Mouse (Mus musculus): ENCODE data around the gene S100a8. TPM values are rescaled to one million over a fixed set of nuclear protein-coding genes. Genes with fewer than 3 reads are reported as not detected.

The S100a8 gene
- polyA plus RNA-seq, 1 experiment from 2014 or later = 1.8 TPM

DNA sequence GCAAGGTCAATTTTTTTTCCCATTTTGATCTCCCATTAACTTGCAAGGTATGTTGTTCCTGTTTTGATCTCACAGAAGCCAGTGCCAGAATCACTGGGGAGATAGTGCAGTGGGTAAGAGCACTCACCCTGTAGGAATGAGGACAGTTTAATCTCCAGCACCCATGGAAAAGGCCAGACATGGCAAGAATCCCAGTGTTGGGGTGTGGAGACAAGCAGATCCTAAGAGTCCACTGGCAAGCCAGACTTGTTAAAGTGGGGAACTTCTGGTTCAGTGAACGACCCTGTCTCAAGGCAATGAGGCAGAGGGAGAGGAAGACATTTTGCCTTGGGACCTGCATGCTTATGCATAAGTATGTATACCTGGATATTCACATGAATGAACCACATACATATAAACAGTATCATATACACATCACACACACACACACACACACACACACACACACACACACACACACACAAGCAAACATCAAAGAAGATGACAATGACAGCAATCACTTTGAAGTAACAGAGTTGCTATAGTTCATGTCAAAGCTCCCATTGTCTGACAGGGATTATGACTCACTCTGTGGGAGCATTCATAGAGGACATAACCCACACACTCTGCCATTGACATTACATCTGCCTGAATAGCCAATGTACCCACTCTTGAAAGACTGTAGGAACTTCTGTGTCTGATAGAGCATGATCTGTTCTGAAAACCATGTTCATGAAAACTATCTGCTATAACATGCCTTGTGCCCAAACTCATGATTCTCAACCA lies 30.1 kb upstream of the S100a8 start:
- Histone ChIP-seq H3K4me3 (ENCODE audit: low read depth, low read length) (no peak overlapping the region), H3K4me2 (ENCODE audit: low read depth, low read length) (no peak overlapping the region), H3K4me1 (ENCODE audit: control insufficient read depth, insufficient read depth, low read length) (no peaks in the 10 kb centered on the region), H3K36me3 (ENCODE audit: control insufficient read depth, insufficient read depth, low read length) (no peaks in the 10 kb centered on the region), H3K27me3 (ENCODE audit: control insufficient read depth, insufficient read depth, low read length) (no peaks in the 10 kb centered on the region), H3K27ac (ENCODE audit: low read depth, low read length) (no peak overlapping the region), H3K9ac (replicated peaks; ENCODE audit: low read depth, low read length) (no peak overlapping the region), H3K9me3 (ENCODE audit: control insufficient read depth, low read length) (no peaks in the 10 kb centered on the region)
- ATAC-seq (ENCODE audit: low read depth) = no peak
- 88% methylated on average over 1 of the region's 1 CpGs for WGBS

DNA sequence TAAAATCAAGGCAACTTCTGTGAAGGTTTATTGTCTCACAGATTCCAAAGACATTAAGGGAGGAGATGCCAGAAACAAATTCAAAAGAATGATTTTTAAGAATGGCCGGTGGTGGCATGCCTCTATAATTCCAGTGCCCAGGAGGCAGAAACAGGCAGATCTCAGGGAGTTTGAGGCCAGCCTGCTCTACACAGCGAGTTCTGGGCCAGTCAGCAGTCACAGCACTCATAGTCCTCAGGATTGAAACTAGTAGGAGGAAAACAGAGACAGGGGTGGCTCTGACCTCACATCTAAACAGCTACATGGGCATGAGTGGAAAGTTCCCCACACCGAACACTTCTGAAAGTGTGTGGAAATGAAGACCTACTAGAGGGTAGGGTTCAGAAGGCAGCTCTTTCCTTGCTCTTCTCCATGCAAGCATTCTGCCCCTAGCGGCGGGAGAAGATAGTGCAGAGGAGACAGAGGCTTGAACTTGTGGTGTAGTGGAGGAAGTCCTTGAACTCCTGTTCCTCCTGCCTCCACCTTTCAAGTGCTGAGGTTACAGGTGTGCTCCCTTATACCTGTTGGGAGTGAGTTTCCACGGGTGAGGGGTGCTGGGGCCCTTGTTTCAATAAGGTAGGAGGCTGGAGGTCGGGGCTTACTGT lies 29.1 kb upstream of the S100a8 start:
- H3K36me3 ChIP-seq (ENCODE audit: control insufficient read depth, insufficient read depth, low read length) = no peaks in the 10 kb centered on the region
- no peak overlapping the region for H3K27ac ChIP-seq (ENCODE audit: low read depth, low read length)
- H3K27me3 ChIP-seq (ENCODE audit: control insufficient read depth, insufficient read depth, low read length) = no peaks in the 10 kb centered on the region
- H3K4me1 ChIP-seq (ENCODE audit: control insufficient read depth, insufficient read depth, low read length) = no peaks in the 10 kb centered on the region
- H3K9ac ChIP-seq (replicated peaks; ENCODE audit: low read depth, low read length) = no peak overlapping the region
- no peak overlapping the region for H3K4me2 ChIP-seq (ENCODE audit: low read depth, low read length)
- H3K9me3 ChIP-seq (ENCODE audit: control insufficient read depth, low read length) = no peaks in the 10 kb centered on the region
- ATAC-seq (ENCODE audit: low read depth) = no peak
- no peak overlapping the region for H3K4me3 ChIP-seq (ENCODE audit: low read depth, low read length)
- WGBS = 55% methylated on average over 7 of the region's 7 CpGs

DNA sequence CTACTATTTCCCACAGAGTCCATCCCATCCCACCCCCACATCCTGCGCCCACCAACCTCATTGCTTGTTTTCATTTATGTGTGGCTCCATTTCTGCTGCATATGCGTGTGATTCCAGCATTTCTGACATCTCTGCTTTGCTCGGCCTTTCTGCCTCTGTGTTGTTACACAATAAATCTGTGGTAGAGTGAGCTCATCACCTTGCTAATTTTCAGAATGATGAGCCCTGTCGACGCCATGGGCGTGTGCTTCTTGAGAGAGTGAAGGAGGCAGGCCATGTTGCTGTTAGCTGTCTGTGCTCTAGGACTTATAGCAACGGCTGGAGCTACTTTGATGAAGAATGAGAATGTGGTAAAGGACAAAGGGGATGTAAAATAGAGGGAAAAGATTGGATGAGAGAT lies 27.8 kb upstream of the S100a8 start:
- Histone ChIP-seq H3K27me3 (ENCODE audit: control insufficient read depth, insufficient read depth, low read length) (no peaks in the 10 kb centered on the region), H3K9me3 (ENCODE audit: control insufficient read depth, low read length) (no peaks in the 10 kb centered on the region), H3K4me1 (ENCODE audit: control insufficient read depth, insufficient read depth, low read length) (no peaks in the 10 kb centered on the region), H3K36me3 (ENCODE audit: control insufficient read depth, insufficient read depth, low read length) (no peaks in the 10 kb centered on the region), H3K4me3 (ENCODE audit: low read depth, low read length) (no peak overlapping the region), H3K9ac (replicated peaks; ENCODE audit: low read depth, low read length) (no peak overlapping the region), H3K27ac (ENCODE audit: low read depth, low read length) (no peak overlapping the region), H3K4me2 (ENCODE audit: low read depth, low read length) (no peak overlapping the region)
- no peak for ATAC-seq (ENCODE audit: low read depth)
- WGBS = 82% methylated on average over 7 of the region's 7 CpGs

DNA sequence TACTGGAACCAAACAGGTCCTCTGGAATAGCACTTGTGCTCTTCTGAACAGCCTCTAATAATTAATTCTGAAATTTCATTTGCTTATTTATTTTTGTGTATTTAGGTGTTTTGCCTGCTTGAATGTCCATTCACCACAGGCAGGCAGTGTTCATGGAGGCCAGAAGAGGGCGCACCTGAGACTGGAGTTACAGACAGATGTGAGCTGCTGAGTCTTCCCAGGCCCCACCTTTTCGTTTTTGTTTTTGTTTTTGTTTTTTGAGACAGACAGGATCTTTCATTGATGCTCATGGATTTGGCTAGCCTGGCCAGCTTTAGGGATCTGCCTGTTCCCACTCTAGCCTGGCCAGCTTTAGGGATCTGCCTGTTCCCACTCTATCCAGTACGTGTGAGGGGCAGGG lies 24.6 kb upstream of the S100a8 start:
- ATAC-seq (ENCODE audit: low read depth) = no peak
- no peaks in the 10 kb centered on the region for H3K36me3 ChIP-seq (ENCODE audit: control insufficient read depth, insufficient read depth, low read length)
- no peaks in the 10 kb centered on the region for H3K27me3 ChIP-seq (ENCODE audit: control insufficient read depth, insufficient read depth, low read length)
- WGBS = 48% methylated on average over 3 of the region's 3 CpGs
- no peaks in the 10 kb centered on the region for H3K4me1 ChIP-seq (ENCODE audit: control insufficient read depth, insufficient read depth, low read length)
- no peak overlapping the region for H3K4me2 ChIP-seq (ENCODE audit: low read depth, low read length)
- no peak overlapping the region for H3K27ac ChIP-seq (ENCODE audit: low read depth, low read length)
- H3K4me3 ChIP-seq (ENCODE audit: low read depth, low read length) = no peak overlapping the region
- no peak overlapping the region for H3K9ac ChIP-seq (replicated peaks; ENCODE audit: low read depth, low read length)
- H3K9me3 ChIP-seq (ENCODE audit: control insufficient read depth, low read length) = no peaks in the 10 kb centered on the region

DNA sequence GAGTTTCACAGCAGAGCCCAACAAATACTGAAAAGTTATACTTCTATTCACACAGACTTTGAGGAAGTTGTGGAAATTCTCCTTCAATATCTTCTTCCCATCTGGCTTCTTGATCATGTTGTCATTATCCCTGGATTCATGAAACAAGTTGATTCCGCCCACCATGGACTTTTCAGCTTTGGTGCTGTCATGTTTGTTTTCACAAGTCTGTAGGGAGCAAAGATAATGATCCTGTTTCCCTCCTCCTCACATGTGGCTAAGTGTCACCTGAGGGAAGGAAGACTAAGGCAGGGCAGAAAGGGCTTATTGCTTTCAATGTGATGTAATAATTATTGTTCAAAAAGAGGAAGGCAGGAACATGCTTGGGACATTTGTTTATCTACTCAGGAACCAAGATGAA lies 21.5 kb upstream of the S100a8 start:
- Histone ChIP-seq H3K27ac (ENCODE audit: low read depth, low read length) (no peak overlapping the region), H3K4me1 (ENCODE audit: control insufficient read depth, insufficient read depth, low read length) (no peaks in the 10 kb centered on the region), H3K4me2 (ENCODE audit: low read depth, low read length) (no peak overlapping the region), H3K36me3 (ENCODE audit: control insufficient read depth, insufficient read depth, low read length) (no peaks in the 10 kb centered on the region), H3K4me3 (ENCODE audit: low read depth, low read length) (no peak overlapping the region), H3K27me3 (ENCODE audit: control insufficient read depth, insufficient read depth, low read length) (no peaks in the 10 kb centered on the region), H3K9me3 (ENCODE audit: control insufficient read depth, low read length) (no peaks in the 10 kb centered on the region), H3K9ac (replicated peaks; ENCODE audit: low read depth, low read length) (no peak overlapping the region)
- 90% methylated on average over 1 of the region's 1 CpGs for WGBS
- ATAC-seq (ENCODE audit: low read depth) = no peak

DNA sequence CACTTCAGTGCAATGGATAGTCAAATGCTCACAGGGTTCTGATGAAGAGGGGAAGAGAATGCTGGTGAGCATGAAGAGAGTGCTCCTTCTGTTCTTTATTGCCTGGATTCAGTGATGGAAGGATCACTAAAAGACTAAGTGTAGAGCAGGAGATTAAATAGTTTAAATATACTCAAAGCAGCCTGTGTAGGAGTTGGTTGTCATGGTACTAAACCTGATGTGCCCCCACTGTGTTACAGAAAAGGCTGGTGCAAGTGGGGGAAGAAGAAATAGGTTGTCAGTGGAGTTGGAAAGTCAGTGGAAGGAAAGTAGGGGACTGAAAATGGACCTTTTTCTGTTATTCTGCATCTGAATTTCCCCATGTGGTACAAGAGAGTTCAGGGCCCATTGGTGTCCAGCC lies 19.8 kb upstream of the S100a8 start:
- Histone ChIP-seq H3K4me1 (ENCODE audit: control insufficient read depth, insufficient read depth, low read length) (no peaks in the 10 kb centered on the region), H3K4me3 (ENCODE audit: low read depth, low read length) (no peak overlapping the region), H3K9ac (replicated peaks; ENCODE audit: low read depth, low read length) (no peak overlapping the region), H3K36me3 (ENCODE audit: control insufficient read depth, insufficient read depth, low read length) (no peaks in the 10 kb centered on the region), H3K4me2 (ENCODE audit: low read depth, low read length) (no peak overlapping the region), H3K27me3 (ENCODE audit: control insufficient read depth, insufficient read depth, low read length) (no peaks in the 10 kb centered on the region), H3K27ac (ENCODE audit: low read depth, low read length) (no peak overlapping the region), H3K9me3 (ENCODE audit: control insufficient read depth, low read length) (no peaks in the 10 kb centered on the region)
- no peak for ATAC-seq (ENCODE audit: low read depth)

DNA sequence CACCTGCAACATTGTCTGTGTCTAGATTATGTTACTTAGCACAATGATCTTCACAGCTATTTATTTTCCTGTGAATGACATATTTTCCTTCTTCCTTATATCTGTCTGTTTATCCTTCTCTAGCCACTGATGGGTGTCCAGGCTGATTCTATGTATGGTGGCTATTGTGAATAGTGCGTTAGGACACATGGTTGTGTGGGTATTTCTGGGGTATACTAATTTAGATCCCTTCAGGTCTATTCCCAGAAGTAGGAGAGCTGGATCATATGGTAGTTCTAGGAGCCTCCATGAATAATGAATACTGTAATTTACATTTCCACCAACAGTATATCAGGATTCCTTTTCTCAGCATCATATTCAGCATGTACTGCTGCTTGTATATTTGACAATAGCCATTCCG lies 18.9 kb upstream of the S100a8 start:
- no peak overlapping the region for H3K27ac ChIP-seq (ENCODE audit: low read depth, low read length)
- no peaks in the 10 kb centered on the region for H3K27me3 ChIP-seq (ENCODE audit: control insufficient read depth, insufficient read depth, low read length)
- no peak overlapping the region for H3K4me3 ChIP-seq (ENCODE audit: low read depth, low read length)
- no peaks in the 10 kb centered on the region for H3K9me3 ChIP-seq (ENCODE audit: control insufficient read depth, low read length)
- H3K9ac ChIP-seq (replicated peaks; ENCODE audit: low read depth, low read length) = no peak overlapping the region
- no peaks in the 10 kb centered on the region for H3K36me3 ChIP-seq (ENCODE audit: control insufficient read depth, insufficient read depth, low read length)
- no peak for ATAC-seq (ENCODE audit: low read depth)
- WGBS = 92% methylated on average over 2 of the region's 2 CpGs
- no peak overlapping the region for H3K4me2 ChIP-seq (ENCODE audit: low read depth, low read length)
- no peaks in the 10 kb centered on the region for H3K4me1 ChIP-seq (ENCODE audit: control insufficient read depth, insufficient read depth, low read length)

DNA sequence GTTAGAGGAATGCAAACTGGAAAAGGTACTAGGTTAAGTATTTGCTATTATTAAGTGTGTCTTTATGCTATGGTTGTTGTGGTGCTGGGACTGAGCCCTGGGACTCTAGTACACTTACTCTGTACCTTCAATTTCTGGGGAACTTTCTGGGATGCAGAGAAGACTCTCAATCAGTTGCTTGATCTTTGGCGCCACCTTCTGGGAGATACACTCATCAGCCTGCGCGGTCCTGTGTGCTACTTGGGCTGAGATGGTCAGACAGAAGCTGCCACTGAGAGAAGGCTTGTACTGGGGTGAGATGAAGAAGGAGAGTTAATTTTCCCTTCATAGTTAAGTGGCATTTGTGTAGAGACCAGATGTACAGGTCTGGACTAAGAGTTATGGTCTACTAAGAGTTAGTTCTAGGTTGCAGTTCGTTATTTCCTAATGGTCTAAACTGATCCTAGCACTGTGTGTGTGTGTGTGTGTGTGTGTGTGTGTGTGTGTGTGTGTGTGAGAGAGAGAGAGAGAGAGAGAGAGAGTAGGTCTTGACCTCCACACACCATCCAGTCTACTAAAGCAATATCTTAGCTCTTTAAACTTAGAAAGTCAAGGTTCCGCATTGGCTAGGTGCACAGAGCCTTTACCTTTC lies 15.8 kb upstream of the S100a8 start:
- H3K27me3 ChIP-seq (ENCODE audit: control insufficient read depth, insufficient read depth, low read length) = no peaks in the 10 kb centered on the region
- no peaks in the 10 kb centered on the region for H3K36me3 ChIP-seq (ENCODE audit: control insufficient read depth, insufficient read depth, low read length)
- no peak overlapping the region for H3K4me2 ChIP-seq (ENCODE audit: low read depth, low read length)
- no peaks in the 10 kb centered on the region for H3K9me3 ChIP-seq (ENCODE audit: control insufficient read depth, low read length)
- H3K9ac ChIP-seq (replicated peaks; ENCODE audit: low read depth, low read length) = no peak overlapping the region
- ATAC-seq (ENCODE audit: low read depth) = peak; percentile 94
- H3K4me3 ChIP-seq (ENCODE audit: low read depth, low read length) = no peak overlapping the region
- no peak overlapping the region for H3K27ac ChIP-seq (ENCODE audit: low read depth, low read length)
- 41% methylated on average over 5 of the region's 5 CpGs for WGBS
- H3K4me1 ChIP-seq (ENCODE audit: control insufficient read depth, insufficient read depth, low read length) = no peaks in the 10 kb centered on the region

DNA sequence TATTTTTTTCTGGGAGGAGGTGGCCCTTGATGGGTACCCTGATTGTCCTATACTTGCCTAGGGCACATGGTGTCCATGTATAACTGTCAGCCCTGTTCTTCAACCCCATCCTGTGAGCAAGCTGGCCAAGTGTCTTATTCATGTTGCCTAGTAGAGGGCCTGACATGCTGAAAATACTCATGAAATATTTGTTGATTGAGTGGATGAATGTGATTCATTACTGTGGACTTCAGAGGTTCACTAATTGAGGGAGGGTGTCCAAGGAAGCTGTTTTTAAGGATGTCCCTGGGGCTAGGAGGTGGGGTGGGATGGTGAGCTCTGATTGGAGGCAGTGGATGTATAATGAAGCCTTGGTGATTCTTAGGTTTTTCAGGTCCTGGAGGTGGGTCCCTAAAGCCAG lies 15.1 kb upstream of the S100a8 start, which contains the start of gene S100a7a:
TSS of gene S100a7a (plus strand) at position 301 of the 400 bp plus-strand sequence.
- Histone ChIP-seq H3K9ac (replicated peaks; ENCODE audit: low read depth, low read length) (no peak within 1 kb of the TSS), H3K36me3 (ENCODE audit: control insufficient read depth, insufficient read depth, low read length) (no peaks in the 10 kb centered on the region), H3K9me3 (ENCODE audit: control insufficient read depth, low read length) (no peaks in the 10 kb centered on the region), H3K4me3 (ENCODE audit: low read depth, low read length) (no peak within 1 kb of the TSS), H3K27ac (ENCODE audit: low read depth, low read length) (no peak within 1 kb of the TSS), H3K4me1 (ENCODE audit: control insufficient read depth, insufficient read depth, low read length) (no peaks in the 10 kb centered on the region), H3K4me2 (ENCODE audit: low read depth, low read length) (no peak within 1 kb of the TSS), H3K27me3 (ENCODE audit: control insufficient read depth, insufficient read depth, low read length) (no peaks in the 10 kb centered on the region)
- ATAC-seq (ENCODE audit: low read depth) = no peak

All from neural tube, embryonic 14.5 days (tissue).